Mouse (Mus musculus): Measurements from ENCODE around the gene Vamp2. TPM values are rescaled to one million over a fixed set of nuclear protein-coding genes. Genes with fewer than 3 reads are reported as not detected.

Gene Vamp2
- polyA plus RNA-seq, 1 experiment from 2014 or later: 50.6 TPM

DNA sequence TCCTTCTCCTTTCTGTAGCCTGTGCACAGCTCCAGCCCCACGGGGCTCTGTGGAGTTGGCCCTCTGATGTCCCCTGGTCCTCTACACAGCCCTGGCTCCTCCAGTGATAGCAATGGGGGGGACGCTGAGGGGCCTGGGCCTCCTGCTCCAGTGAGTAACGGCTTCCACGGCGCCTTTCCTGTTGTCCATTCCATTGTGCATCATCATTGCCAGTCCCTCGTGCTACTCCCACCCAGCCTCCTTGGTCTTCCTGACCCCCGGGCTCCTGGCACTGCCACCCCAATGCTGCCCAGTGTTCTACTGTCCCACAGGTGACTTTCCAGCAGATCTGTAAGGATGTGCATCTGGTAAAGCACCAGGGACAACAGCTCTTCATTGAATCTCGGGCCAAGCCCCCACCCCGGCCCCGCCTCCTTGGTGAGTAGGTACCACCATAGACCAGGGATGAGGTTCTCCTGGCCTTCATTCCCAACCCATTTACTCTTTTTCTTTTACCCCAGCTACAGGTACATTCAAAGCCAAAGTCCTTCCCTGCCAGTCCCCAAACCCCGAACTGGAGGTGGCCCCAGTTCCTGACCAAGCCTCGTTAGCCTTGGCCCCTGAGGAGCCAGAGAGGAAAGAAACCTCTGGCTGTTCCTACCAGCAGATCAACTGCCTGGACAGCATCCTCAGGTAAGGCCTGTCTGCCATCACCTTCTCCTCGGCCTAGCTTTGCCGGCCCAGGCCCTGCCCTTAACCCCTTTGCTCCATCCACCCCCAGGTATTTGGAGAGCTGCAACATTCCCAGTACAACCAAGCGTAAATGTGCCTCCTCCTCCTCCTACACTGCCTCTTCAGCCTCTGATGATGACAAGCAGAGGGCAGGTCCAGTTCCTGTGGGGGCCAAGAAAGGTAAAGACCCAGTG is 15.5 kb downstream of the Vamp2 start:
- WGBS: 91% methylated on average over 15 of the region's 15 CpGs
- H3K4me3 ChIP-seq (ENCODE audit: low read depth, low read length): no peak overlapping the region
- no peak for TF ChIP-seq CTCF (IDR thresholded peaks at IDR 0.05)
- no peak for TF ChIP-seq EP300 (IDR thresholded peaks at IDR 0.05)

DNA sequence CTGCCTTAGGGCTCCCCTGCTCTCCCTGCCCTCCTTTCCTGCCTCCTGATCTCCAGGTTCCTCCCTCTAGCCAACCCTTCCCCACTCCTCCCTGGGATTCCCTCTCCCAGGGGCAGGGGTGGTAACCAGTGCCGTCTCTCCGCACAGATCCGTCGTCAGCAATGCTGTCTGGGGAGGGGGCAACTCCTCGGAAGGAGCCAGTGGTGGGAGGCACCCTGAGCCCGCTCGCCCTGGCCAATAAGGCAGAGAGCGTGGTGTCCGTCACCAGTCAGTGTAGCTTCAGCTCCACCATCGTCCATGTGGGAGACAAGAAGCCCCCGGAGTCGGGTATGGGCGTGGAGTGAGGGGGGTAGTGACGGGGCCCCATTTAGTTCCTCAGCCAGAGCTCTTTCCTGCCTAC is 16.2 kb downstream of the Vamp2 start:
- H3K9me3 ChIP-seq (ENCODE audit: low read length): no peaks in the 10 kb centered on the region
- H3K4me1 ChIP-seq (ENCODE audit: insufficient read depth, low read depth, low read length): peaks cover 7% of the 10 kb centered on the region
- no peaks in the 10 kb centered on the region for H3K27me3 ChIP-seq (replicated peaks; ENCODE audit: insufficient read depth, low read length)
- ATAC-seq: no peak
- no peak for TF ChIP-seq CTCF (IDR thresholded peaks at IDR 0.05)
- no peak for TF ChIP-seq EP300 (IDR thresholded peaks at IDR 0.05)
- no peak overlapping the region for H3K4me2 ChIP-seq (replicated peaks; ENCODE audit: low read depth, low read length)
- no peak for DNase-seq (ENCODE audit: low spot score)
- H3K27ac ChIP-seq (ENCODE audit: low read length): no peak overlapping the region
- no peak overlapping the region for H3K9ac ChIP-seq (replicated peaks; ENCODE audit: low read depth)
- H3K4me3 ChIP-seq (ENCODE audit: low read depth, low read length): no peak overlapping the region
- H3K36me3 ChIP-seq (ENCODE audit: insufficient read depth, low read length): peaks cover 91% of the 10 kb centered on the region
- WGBS: 86% methylated on average over 14 of the region's 14 CpGs

More for the DNA sequence above, 15.5 kb downstream of the Vamp2 start:
- Histone ChIP-seq H3K27ac (ENCODE audit: low read length) (no peak overlapping the region), H3K27me3 (replicated peaks; ENCODE audit: insufficient read depth, low read length) (no peaks in the 10 kb centered on the region), H3K9ac (replicated peaks; ENCODE audit: low read depth) (no peak overlapping the region), H3K36me3 (ENCODE audit: insufficient read depth, low read length) (peaks cover 84% of the 10 kb centered on the region), H3K9me3 (ENCODE audit: low read length) (no peaks in the 10 kb centered on the region), H3K4me1 (ENCODE audit: insufficient read depth, low read depth, low read length) (peaks cover 7% of the 10 kb centered on the region), H3K4me2 (replicated peaks; ENCODE audit: low read depth, low read length) (no peak overlapping the region)
- no peak for DNase-seq (ENCODE audit: low spot score)
- ATAC-seq: no peak

DNA sequence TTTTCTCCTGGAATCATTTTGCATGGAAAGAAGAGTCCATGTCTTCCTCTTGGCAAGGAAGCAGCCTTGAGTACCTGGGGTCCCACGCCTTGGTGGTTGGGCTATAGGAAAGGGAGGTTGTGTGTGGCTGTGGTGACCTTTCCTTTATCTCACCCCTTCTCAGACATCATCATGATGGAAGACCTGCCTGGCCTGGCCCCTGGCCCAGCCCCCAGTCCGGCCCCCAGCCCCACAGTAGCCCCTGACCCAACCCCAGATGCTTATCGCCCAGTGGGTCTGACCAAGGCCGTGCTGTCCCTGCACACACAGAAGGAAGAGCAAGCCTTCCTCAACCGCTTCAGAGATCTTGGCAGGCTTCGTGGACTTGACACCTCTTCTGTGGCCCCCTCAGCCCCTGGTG is 16.9 kb downstream of the Vamp2 start:
- Histone ChIP-seq H3K4me3 (ENCODE audit: low read depth, low read length) (no peak overlapping the region), H3K4me2 (replicated peaks; ENCODE audit: low read depth, low read length) (no peak overlapping the region), H3K27me3 (replicated peaks; ENCODE audit: insufficient read depth, low read length) (no peaks in the 10 kb centered on the region), H3K27ac (ENCODE audit: low read length) (no peak overlapping the region), H3K9ac (replicated peaks; ENCODE audit: low read depth) (no peak overlapping the region), H3K4me1 (ENCODE audit: insufficient read depth, low read depth, low read length) (peaks cover 4% of the 10 kb centered on the region), H3K9me3 (ENCODE audit: low read length) (no peaks in the 10 kb centered on the region), H3K36me3 (ENCODE audit: insufficient read depth, low read length) (peaks cover 94% of the 10 kb centered on the region)
- ATAC-seq (no peak), DNase-seq (ENCODE audit: low spot score) (no peak)
- TF ChIP-seq CTCF (IDR thresholded peaks at IDR 0.05) (no peak), EP300 (IDR thresholded peaks at IDR 0.05) (no peak)
- 82% methylated on average over 6 of the region's 6 CpGs for WGBS

DNA sequence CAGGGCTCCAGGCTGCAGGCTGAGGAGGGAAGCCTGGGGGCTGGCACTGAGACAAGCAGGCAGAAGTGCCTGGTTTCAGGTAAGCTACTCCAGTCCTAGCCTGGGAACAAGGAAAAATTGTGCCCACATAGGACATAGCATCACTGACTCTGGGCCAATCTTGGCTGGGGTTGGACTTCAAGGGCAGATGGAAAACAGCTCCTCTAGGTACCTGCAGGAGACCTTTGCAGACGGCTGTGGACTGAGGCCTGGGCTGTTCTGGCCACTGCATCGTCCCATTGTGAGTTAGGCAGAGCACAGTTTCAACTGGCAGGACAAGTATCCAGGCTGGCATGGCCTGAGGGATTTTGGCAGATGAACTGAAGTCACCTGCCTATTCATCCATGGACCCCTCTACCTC is 17.5 kb downstream of the Vamp2 start:
- Histone ChIP-seq H3K27ac (ENCODE audit: low read length) (no peak overlapping the region), H3K36me3 (ENCODE audit: insufficient read depth, low read length) (peaks cover 89% of the 10 kb centered on the region), H3K9me3 (ENCODE audit: low read length) (no peaks in the 10 kb centered on the region), H3K4me3 (ENCODE audit: low read depth, low read length) (no peak overlapping the region), H3K27me3 (replicated peaks; ENCODE audit: insufficient read depth, low read length) (no peaks in the 10 kb centered on the region), H3K9ac (replicated peaks; ENCODE audit: low read depth) (no peak overlapping the region), H3K4me1 (ENCODE audit: insufficient read depth, low read depth, low read length) (no peaks in the 10 kb centered on the region), H3K4me2 (replicated peaks; ENCODE audit: low read depth, low read length) (no peak overlapping the region)
- ATAC-seq (no peak), DNase-seq (ENCODE audit: low spot score) (no peak)
- WGBS: 91% methylated on average over 2 of the region's 2 CpGs
- TF ChIP-seq EP300 (IDR thresholded peaks at IDR 0.05): no peak

DNA sequence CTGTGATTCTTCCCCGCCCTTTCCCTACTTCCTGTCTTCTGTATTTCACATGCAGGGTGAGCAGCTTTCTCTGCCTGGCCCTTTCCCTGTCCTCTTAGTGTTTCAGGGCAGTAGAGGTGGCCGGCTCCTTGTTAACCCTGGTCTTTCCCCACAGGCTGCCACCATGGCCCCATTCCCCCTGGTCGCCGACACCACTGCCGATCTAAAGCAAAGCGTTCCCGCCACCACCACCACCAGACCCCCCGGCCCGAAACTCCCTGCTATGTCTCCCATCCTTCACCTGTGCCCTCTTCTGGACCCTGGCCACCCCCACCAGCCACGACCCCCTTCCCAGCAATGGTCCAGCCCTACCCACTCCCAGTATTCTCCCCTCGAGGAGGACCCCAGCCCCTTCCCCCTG is 18.0 kb downstream of the Vamp2 start:
- H3K9ac ChIP-seq (replicated peaks; ENCODE audit: low read depth): no peak overlapping the region
- H3K4me1 ChIP-seq (ENCODE audit: insufficient read depth, low read depth, low read length): no peaks in the 10 kb centered on the region
- no peak overlapping the region for H3K4me2 ChIP-seq (replicated peaks; ENCODE audit: low read depth, low read length)
- no peak overlapping the region for H3K4me3 ChIP-seq (ENCODE audit: low read depth, low read length)
- DNase-seq (ENCODE audit: low spot score) (no peak), ATAC-seq (no peak)
- H3K9me3 ChIP-seq (ENCODE audit: low read length): no peaks in the 10 kb centered on the region
- no peaks in the 10 kb centered on the region for H3K27me3 ChIP-seq (replicated peaks; ENCODE audit: insufficient read depth, low read length)
- no peak overlapping the region for H3K27ac ChIP-seq (ENCODE audit: low read length)
- TF ChIP-seq EP300 (IDR thresholded peaks at IDR 0.05) (no peak), CTCF (IDR thresholded peaks at IDR 0.05) (no peak)
- H3K36me3 ChIP-seq (ENCODE audit: insufficient read depth, low read length): peaks cover 84% of the 10 kb centered on the region
- WGBS: 91% methylated on average over 11 of the region's 11 CpGs

DNA sequence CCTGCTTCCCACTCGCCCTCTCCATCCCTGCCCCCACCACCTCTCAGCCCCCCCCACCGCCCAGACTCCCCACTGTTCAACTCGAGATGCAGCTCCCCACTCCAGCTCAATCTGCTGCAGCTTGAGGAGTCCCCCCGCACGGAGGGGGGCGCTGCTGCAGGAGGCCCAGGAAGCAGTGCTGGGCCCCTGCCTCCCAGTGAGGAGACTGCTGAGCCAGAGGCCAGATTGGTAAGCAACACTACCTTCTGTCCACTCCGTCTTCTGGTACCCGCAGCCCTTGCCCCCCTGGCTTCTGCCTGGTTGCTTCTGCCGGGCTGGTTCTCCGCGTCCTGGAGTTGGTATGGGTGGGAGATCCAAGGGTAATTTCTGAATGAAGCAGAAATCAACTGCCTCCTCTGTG is 18.6 kb downstream of the Vamp2 start:
- no peak for DNase-seq (ENCODE audit: low spot score)
- no peak for ATAC-seq
- Histone ChIP-seq H3K27ac (ENCODE audit: low read length) (no peak overlapping the region), H3K4me2 (replicated peaks; ENCODE audit: low read depth, low read length) (no peak overlapping the region), H3K27me3 (replicated peaks; ENCODE audit: insufficient read depth, low read length) (no peaks in the 10 kb centered on the region), H3K9ac (replicated peaks; ENCODE audit: low read depth) (no peak overlapping the region), H3K4me1 (ENCODE audit: insufficient read depth, low read depth, low read length) (0 out of 2 replicates have a peak, but pooled peaks cover 3% of the 10 kb centered on the region), H3K4me3 (ENCODE audit: low read depth, low read length) (no peak overlapping the region), H3K9me3 (ENCODE audit: low read length) (no peaks in the 10 kb centered on the region), H3K36me3 (ENCODE audit: insufficient read depth, low read length) (peaks cover 78% of the 10 kb centered on the region)
- WGBS: 88% methylated on average over 10 of the region's 11 CpGs
- no peak for TF ChIP-seq EP300 (IDR thresholded peaks at IDR 0.05)
- TF ChIP-seq CTCF (IDR thresholded peaks at IDR 0.05): no peak
